Mouse (Mus musculus): ENCODE results near the gene Olfr32.
"Not testable (repeated sequence)": the region's sequence is repeated elsewhere in the genome, so short reads cannot be mapped to it uniquely, and the experiment has no call there.

The Olfr32 gene

DNA sequence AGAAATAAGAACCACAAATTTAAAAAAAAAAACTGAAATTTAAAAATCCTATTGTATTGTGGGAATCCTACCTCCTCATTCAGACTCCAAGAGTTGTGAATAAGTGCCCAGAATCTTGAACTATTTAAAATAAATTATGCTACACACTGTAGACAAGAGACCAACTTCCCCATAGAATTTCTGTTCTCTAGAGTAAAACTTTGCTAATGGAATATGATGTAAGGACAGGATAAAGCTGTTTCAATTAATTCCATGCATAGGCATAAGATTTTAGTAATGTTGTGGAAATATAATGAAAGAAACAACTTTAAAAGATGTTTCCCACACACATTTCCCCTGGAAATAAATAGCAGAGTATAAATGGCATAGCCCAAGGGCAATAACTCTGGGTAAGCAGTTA is at the start of gene Olfr32:
Gene Olfr32 (minus strand): TSS at position 101 of the 400 bp plus-strand sequence.
- DNase-seq (ENCODE audit: low spot score in 2 of 2) = no peak

DNA sequence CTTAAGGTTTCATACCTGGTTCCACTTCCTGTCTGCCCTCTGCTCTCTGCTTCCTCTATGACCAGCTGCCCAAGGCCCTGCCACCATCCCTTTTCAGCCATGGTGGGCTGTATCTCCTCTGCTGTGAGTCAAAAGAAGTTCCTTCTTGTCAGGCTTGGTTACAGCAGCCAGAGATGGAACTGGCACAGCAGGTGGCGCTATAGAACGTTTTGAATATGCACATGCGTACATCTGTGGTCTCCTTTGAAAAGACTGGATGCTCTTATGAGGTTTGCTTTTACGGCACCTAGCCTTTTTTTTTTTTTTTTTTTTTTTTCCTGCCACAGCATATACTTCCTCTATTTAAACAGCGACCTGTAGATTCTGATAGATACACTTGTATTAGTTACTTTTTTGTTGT is 45.0 kb upstream of the Olfr32 start:
- DNase-seq (ENCODE audit: low spot score in 2 of 2) = not testable (repeated sequence)

DNA sequence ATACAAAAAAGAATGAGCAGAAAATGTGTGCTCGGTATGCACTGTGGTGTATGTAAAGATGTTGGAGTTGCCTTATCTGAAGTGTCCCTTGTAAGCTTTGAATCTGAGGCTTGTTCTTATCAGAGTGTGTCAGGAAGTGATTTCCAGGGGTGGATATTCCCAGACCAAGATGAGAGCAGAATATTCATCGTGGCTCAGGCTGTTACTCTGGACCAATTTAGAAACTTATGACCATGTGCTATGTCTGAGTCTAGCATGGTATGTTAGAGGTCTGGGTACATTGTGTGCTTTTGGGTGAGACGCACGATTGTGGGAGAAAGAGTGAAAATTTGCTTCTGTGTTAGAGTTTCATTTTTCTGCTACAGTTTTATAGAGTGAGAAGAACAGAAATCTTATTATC is 44.0 kb upstream of the Olfr32 start:
- DNase-seq (ENCODE audit: low spot score in 2 of 2) = not testable (repeated sequence)

DNA sequence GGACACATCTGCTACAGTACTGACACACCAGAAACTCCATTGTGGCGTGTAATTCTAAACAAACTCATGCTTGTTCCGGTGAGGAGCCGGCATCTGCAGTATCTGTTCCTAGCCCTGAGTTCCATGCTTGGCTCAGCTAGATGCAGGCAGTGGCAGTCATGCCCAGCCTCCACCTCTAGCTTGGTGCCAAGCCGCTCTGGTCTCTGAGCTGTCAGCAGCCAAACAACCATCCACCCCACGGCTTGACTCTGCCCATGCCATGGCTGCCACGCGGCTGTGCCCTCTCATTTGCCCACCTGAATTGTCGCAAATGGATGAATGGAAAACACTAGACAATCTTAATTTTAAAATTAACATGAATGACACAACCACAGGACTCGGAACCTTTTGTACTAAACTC is 11.8 kb upstream of the Olfr32 start:
- DNase-seq (ENCODE audit: low spot score in 2 of 2) = no peak

DNA sequence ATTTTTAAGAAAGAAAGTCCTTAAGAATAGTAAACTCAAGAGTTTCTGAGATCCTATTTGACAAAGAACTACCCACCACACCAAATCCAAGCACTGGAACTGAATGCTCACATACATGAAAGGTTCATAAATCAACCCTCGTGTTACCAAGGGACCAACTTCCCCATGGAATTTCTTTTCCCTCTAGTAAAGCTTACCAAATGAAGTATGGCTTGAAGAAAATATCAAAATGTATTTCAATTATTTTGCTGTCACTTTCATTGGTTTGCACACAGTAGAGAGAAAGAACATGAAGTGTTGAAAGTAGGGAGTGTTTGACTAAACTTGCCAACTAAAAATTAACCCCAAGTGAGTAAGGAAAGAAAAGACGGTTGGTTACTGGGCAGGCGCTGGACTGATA is 10.9 kb upstream of the Olfr32 start, which contains the start of gene Olfr1270:
Gene Olfr1270 (minus strand): TSS at position 101 of the 400 bp plus-strand sequence.
- no peak for DNase-seq (ENCODE audit: low spot score in 2 of 2)

DNA sequence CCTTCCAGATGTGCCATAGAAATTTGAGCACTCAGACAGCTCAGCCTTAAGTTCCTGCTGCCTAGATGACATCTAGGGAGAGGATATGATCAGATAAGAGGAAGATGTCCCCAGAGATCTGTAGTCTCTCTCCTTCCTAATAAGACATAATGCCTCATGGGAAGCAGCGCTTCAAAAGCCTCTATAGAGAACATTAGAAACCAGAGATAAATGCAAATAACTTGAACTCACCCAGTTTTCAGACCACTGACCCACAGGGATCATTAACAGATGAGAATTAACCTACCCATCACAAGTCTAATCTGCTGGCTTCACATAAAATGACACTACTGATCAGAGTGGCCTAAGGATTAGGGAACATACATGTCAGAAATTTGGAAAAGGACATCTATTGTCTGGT is 20.8 kb downstream of the Olfr32 start, which contains the start of gene Olfr1269:
Gene Olfr1269 (minus strand): TSS at position 101 of the 400 bp plus-strand sequence.
- no peak for DNase-seq (ENCODE audit: low spot score in 2 of 2)
